Mouse (Mus musculus) kidney, embryonic 14.5 days (tissue): ENCODE measurements at regions not wholly inside any gene's neighbourhood (a gene's known extent, or its start where the extent isn't known, plus 50 kb on each side); places are given as distances from the start of the nearest gene placed in this dataset.

Experiments
- ATAC-seq: fragments of 200-750 bp; cut with Nextera tagmentation; 2 replicates; pipeline ENCODE4 v1.8.0; 2017; ENCODE audit warnings: moderate number of reproducible peaks, mild to moderate bottlenecking, moderate TSS enrichment, moderate library complexity; ENCODE audit not compliant: low FRiP score, low TSS enrichment
- H3K27ac ChIP-seq: fragments of 300-500 bp; sonication (generic); 2 replicates; pipeline ENCODE4 v1.5.1; 2014; ENCODE audit warnings: low read depth, mild to moderate bottlenecking, low read length, moderate library complexity, mixed read lengths
- H3K27me3 ChIP-seq: fragments of 300-500 bp; sonication (generic); 2 replicates; pipeline ENCODE4 v1.6.1; 2014; ENCODE audit warnings: mild to moderate bottlenecking, low read length; ENCODE audit not compliant: control insufficient read depth, insufficient read depth
- H3K36me3 ChIP-seq: fragments of 300-500 bp; sonication (generic); 2 replicates; pipeline ENCODE4 v1.6.1; 2014; ENCODE audit warnings: low read length, mixed read lengths; ENCODE audit not compliant: control insufficient read depth, insufficient read depth
- H3K4me1 ChIP-seq: fragments of 300-500 bp; sonication (generic); 2 replicates; pipeline ENCODE4 v1.6.1; 2014; ENCODE audit warnings: low read length, mixed read lengths; ENCODE audit not compliant: control insufficient read depth, insufficient read depth
- H3K4me2 ChIP-seq: fragments of 300-500 bp; sonication (generic); replicated peaks from 2 replicates; pipeline ENCODE4 v1.6.1; 2014; ENCODE audit warnings: low read depth, mild to moderate bottlenecking, low read length
- H3K4me3 ChIP-seq: fragments of 300-500 bp; sonication (generic); 2 replicates; pipeline ENCODE4 v1.5.1; 2014; ENCODE audit warnings: mild to moderate bottlenecking, low read length
- H3K9ac ChIP-seq: fragments of 300-500 bp; sonication (generic); 2 replicates; pipeline ENCODE4 v1.6.1; 2014; ENCODE audit warnings: low read depth, mild to moderate bottlenecking, low read length, moderate library complexity
- H3K9me3 ChIP-seq: fragments of 300-500 bp; sonication (generic); 2 replicates; pipeline ENCODE4 v1.6.1; 2016; ENCODE audit warnings: low read length; ENCODE audit not compliant: control insufficient read depth
- WGBS: fragments of 180-500 bp; shearing (Covaris S2); extraction: QIAGEN DNeasy Blood & Tissue Kit; methylation state at CpG from one replicate; pipeline ENCODE4 v1.1.7; 2014; 5-methylcytosine and 5-hydroxymethylcytosine counted together

GRCm38 (mm10) chr11:19143267-19144000 is 124.6 kb upstream of the Meis1 start:
- WGBS: 61% methylated on average over 17 of the region's 17 CpGs
- H3K4me1 ChIP-seq: no peaks in the 10 kb centered on the region
- ATAC-seq: no peak
- H3K9me3 ChIP-seq: no peaks in the 10 kb centered on the region
- H3K27me3 ChIP-seq: no peaks in the 10 kb centered on the region
- H3K9ac ChIP-seq: no peak overlapping the region
- no peak overlapping the region for H3K4me2 ChIP-seq
- H3K4me3 ChIP-seq: no peak overlapping the region
- H3K27ac ChIP-seq: no peak overlapping the region
- H3K36me3 ChIP-seq: no peaks in the 10 kb centered on the region

- Histone ChIP-seq H3K27me3 (no peaks in the 10 kb centered on the region), H3K4me2 (no peak overlapping the region), H3K9me3 (no peaks in the 10 kb centered on the region), H3K9ac (no peak overlapping the region), H3K27ac (no peak overlapping the region), H3K4me3 (no peak overlapping the region), H3K36me3 (no peaks in the 10 kb centered on the region), H3K4me1 (no peaks in the 10 kb centered on the region)
- no peak for ATAC-seq
- 91% methylated on average over 6 of the region's 6 CpGs for WGBS
These were observed 125.7 kb upstream of the Meis1 start for GRCm38 (mm10) chr11:19144506-19144905.

GRCm38 (mm10) chr11:19145263-19145662 is 126.5 kb upstream of the Meis1 start:
- Histone ChIP-seq H3K27me3 (no peaks in the 10 kb centered on the region), H3K9ac (no peak overlapping the region), H3K27ac (no peak overlapping the region), H3K36me3 (no peaks in the 10 kb centered on the region), H3K9me3 (no peaks in the 10 kb centered on the region), H3K4me3 (no peak overlapping the region), H3K4me2 (no peak overlapping the region), H3K4me1 (no peaks in the 10 kb centered on the region)
- no peak for ATAC-seq
- 78% methylated on average over 9 of the region's 9 CpGs for WGBS

- Histone ChIP-seq H3K4me2 (no peak overlapping the region), H3K27ac (no peak overlapping the region), H3K27me3 (no peaks in the 10 kb centered on the region), H3K36me3 (no peaks in the 10 kb centered on the region), H3K4me3 (no peak overlapping the region), H3K9me3 (no peaks in the 10 kb centered on the region), H3K9ac (no peak overlapping the region), H3K4me1 (no peaks in the 10 kb centered on the region)
- WGBS: 54% methylated on average over 3 of the region's 3 CpGs
- ATAC-seq: no peak
These were observed 127.2 kb upstream of the Meis1 start for GRCm38 (mm10) chr11:19145991-19146390.

- Histone ChIP-seq H3K27me3 (no peaks in the 10 kb centered on the region), H3K9ac (no peak overlapping the region), H3K9me3 (no peaks in the 10 kb centered on the region), H3K36me3 (no peaks in the 10 kb centered on the region), H3K4me3 (no peak overlapping the region), H3K27ac (no peak overlapping the region), H3K4me1 (no peaks in the 10 kb centered on the region), H3K4me2 (no peak overlapping the region)
- no peak for ATAC-seq
- WGBS: 90% methylated on average over 3 of the region's 3 CpGs
These were observed 132.2 kb upstream of the Meis1 start for GRCm38 (mm10) chr11:19151026-19151425.

- no peak for ATAC-seq
- Histone ChIP-seq H3K9me3 (no peaks in the 10 kb centered on the region), H3K36me3 (no peaks in the 10 kb centered on the region), H3K4me1 (no peaks in the 10 kb centered on the region), H3K4me2 (no peak overlapping the region), H3K9ac (no peak overlapping the region), H3K27ac (no peak overlapping the region), H3K27me3 (no peaks in the 10 kb centered on the region), H3K4me3 (no peak overlapping the region)
- 50% methylated on average over 4 of the region's 4 CpGs for WGBS
These were observed 134.9 kb upstream of the Meis1 start for GRCm38 (mm10) chr11:19153714-19154113.

GRCm38 (mm10) chr11:19154813-19155616 is 136.2 kb upstream of the Meis1 start:
- no peaks in the 10 kb centered on the region for H3K36me3 ChIP-seq
- H3K4me1 ChIP-seq: no peaks in the 10 kb centered on the region
- no peak overlapping the region for H3K4me3 ChIP-seq
- ATAC-seq: no peak
- H3K27ac ChIP-seq: no peak overlapping the region
- WGBS: 89% methylated on average over 4 of the region's 4 CpGs
- H3K27me3 ChIP-seq: no peaks in the 10 kb centered on the region
- no peak overlapping the region for H3K4me2 ChIP-seq
- no peak overlapping the region for H3K9ac ChIP-seq
- H3K9me3 ChIP-seq: no peaks in the 10 kb centered on the region

- 89% methylated on average over 2 of the region's 2 CpGs for WGBS
- Histone ChIP-seq H3K4me3 (no peak overlapping the region), H3K27ac (no peak overlapping the region), H3K4me2 (no peak overlapping the region), H3K4me1 (no peaks in the 10 kb centered on the region), H3K36me3 (no peaks in the 10 kb centered on the region), H3K9ac (no peak overlapping the region), H3K27me3 (no peaks in the 10 kb centered on the region), H3K9me3 (no peaks in the 10 kb centered on the region)
- ATAC-seq: no peak
These were observed 136.8 kb upstream of the Meis1 start for GRCm38 (mm10) chr11:19155617-19155983.

- WGBS: 47% methylated on average over 3 of the region's 3 CpGs
- Histone ChIP-seq H3K27me3 (no peaks in the 10 kb centered on the region), H3K27ac (no peak overlapping the region), H3K9ac (no peak overlapping the region), H3K9me3 (no peaks in the 10 kb centered on the region), H3K36me3 (no peaks in the 10 kb centered on the region), H3K4me3 (no peak overlapping the region), H3K4me2 (no peak overlapping the region), H3K4me1 (no peaks in the 10 kb centered on the region)
- no peak for ATAC-seq
These were observed 141.4 kb upstream of the Meis1 start for GRCm38 (mm10) chr11:19160227-19160626.
